Mouse (Mus musculus) liver, embryonic 15.5 days (tissue): ENCODE measurements around the gene Guf1. TPM values are rescaled to one million over a fixed set of nuclear protein-coding genes. Genes with fewer than 3 reads are reported as not detected.

Experiments used
- ATAC-seq: fragments of 200-750 bp; cut with Nextera tagmentation; 2 replicates; pipeline ENCODE4 v1.8.0; 2017; ENCODE audit warnings: moderate number of reproducible peaks, mild to moderate bottlenecking, moderate library complexity; ENCODE audit not compliant: insufficient read depth
- H3K27ac ChIP-seq: fragments of 300-500 bp; sonication (generic); replicated peaks from 2 replicates; pipeline ENCODE4 v1.5.1; 2015; ENCODE audit warnings: mild to moderate bottlenecking, inconsistent platforms
- H3K27me3 ChIP-seq: fragments of 300-500 bp; sonication (generic); 2 replicates; pipeline ENCODE4 v1.6.1; 2015; ENCODE audit warnings: mild to moderate bottlenecking, inconsistent platforms
- H3K36me3 ChIP-seq: fragments of 300-500 bp; sonication (generic); replicated peaks from 2 replicates; pipeline ENCODE4 v1.6.1; 2015; ENCODE audit warnings: moderate library complexity, mild to moderate bottlenecking, inconsistent platforms
- H3K4me1 ChIP-seq: fragments of 300-500 bp; sonication (generic); replicated peaks from 2 replicates; pipeline ENCODE4 v1.6.1; 2015; ENCODE audit warnings: inconsistent platforms
- H3K4me2 ChIP-seq: fragments of 300-500 bp; sonication (generic); 2 replicates; pipeline ENCODE4 v1.6.1; 2015; ENCODE audit warnings: moderate library complexity, mild to moderate bottlenecking, inconsistent platforms
- H3K4me3 ChIP-seq: fragments of 300-500 bp; sonication (generic); replicated peaks from 2 replicates; pipeline ENCODE4 v1.5.1; 2015; ENCODE audit warnings: mild to moderate bottlenecking, inconsistent platforms
- H3K9ac ChIP-seq: fragments of 300-500 bp; sonication (generic); 2 replicates; pipeline ENCODE4 v1.6.1; 2015; ENCODE audit warnings: moderate library complexity, mild to moderate bottlenecking, inconsistent platforms
- H3K9me3 ChIP-seq: fragments of 300-500 bp; sonication (generic); replicated peaks from 2 replicates; pipeline ENCODE4 v1.6.1; 2016; ENCODE audit warnings: inconsistent platforms
- WGBS: fragments of 180-500 bp; shearing (Covaris S2); methylation state at CpG from one replicate; pipeline ENCODE4 v1.1.7; 2015; ENCODE audit warnings: mixed read lengths; ENCODE audit not compliant: insufficient replicate concordance; 5-methylcytosine and 5-hydroxymethylcytosine counted together
- polyA plus RNA-seq: library from polyadenylated mRNA; unstranded; fragments of >200 nt; fragmentation: Nextera tagmentation; extraction: Ambion mirVana; gene quantifications from 2 replicates; pipeline ENCODE4 v1.2.1, GENCODE M21; 2015

The Guf1 gene
- polyA plus RNA-seq, 1 experiment from 2014 or later: 10.2 TPM

DNA sequence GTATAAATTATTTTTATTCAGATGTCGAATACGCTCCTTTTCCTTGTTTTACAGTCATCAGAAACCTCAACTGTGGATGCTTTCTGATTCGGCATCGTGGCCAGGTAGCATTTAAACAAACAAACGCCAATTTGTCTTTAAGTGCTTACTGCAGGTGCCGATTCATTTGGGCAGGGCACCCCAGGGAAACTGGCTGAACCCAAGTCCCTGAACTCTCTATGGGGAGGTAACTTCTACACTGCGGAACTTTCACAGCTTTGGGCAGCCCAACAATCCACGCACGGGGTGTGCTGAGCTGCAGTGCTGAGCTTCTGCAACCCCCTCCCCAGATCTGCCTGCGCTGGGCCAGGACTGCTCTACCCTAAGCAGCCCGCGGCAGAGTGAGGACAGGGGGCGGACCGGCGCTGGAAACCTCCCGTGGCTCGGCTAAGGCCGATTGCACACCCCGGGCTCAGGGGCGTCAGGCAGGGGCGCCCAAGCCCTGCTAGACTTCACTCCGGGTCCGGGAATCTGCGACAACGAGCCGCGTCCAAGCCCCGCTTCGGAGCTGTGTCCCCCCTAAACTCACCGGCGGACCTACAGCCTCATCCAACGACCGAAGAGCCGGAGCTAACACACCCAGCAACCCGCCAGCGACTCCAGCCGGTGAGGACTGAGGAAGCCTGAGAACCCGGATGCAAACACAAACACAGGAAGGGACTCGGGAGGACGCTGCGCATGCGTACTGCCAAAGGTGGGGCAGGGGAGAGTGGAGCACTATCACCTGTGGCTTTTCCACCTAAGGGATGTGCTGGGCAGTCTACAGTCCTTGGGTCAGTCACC, 35.1 kb downstream of the Guf1 start, which contains the start of gene Gnpda2:
Gnpda2 (minus strand) TSS at position 701 of the 822 bp plus-strand sequence.
- H3K9ac ChIP-seq: peak within 1 kb of the TSS; percentile 66
- WGBS: 3% methylated on average over 42 of the region's 42 CpGs
- ATAC-seq: peak; percentile 92

DNA sequence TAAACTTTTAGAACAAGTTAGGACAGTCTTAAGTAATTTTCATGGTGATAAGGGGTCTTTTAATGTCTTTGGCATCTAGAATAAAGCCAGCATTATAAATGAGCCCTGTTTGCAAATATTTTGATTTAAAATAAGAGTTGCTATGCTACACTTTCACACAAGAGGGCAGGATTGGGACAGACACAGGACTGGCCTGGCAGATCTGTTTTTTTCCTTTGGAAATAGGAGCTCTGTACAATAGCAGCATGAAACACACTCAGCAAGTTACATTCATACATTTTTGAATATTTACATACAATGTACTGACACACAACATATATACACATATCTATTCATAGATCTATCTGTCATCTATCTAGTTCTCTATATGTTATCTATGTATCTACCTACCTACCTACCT, 44.3 kb downstream of the Guf1 start:
- Histone ChIP-seq H3K4me1 (no peaks in the 10 kb centered on the region), H3K4me3 (no peak overlapping the region), H3K9ac (no peak overlapping the region), H3K9me3 (no peaks in the 10 kb centered on the region), H3K27me3 (no peaks in the 10 kb centered on the region), H3K27ac (no peak overlapping the region), H3K4me2 (no peak overlapping the region), H3K36me3 (no peaks in the 10 kb centered on the region)
- no peak for ATAC-seq

More for the DNA sequence above, 35.1 kb downstream of the Guf1 start, which contains the start of gene Gnpda2:
- H3K4me3 ChIP-seq: peak within 1 kb of the TSS; percentile 72
- 0 out of 2 replicates have a peak, but pooled peaks cover 4% of the 10 kb centered on the region for H3K36me3 ChIP-seq
- H3K9me3 ChIP-seq: no peaks in the 10 kb centered on the region
- H3K27ac ChIP-seq: 0 out of 2 replicates have a peak within 1 kb of the TSS, but pooled peaks have one; percentile 14
- peaks cover 7% of the 10 kb centered on the region for H3K4me1 ChIP-seq
- H3K4me2 ChIP-seq: peak within 1 kb of the TSS; percentile 82
- H3K27me3 ChIP-seq: no peaks in the 10 kb centered on the region

- Histone ChIP-seq H3K4me3 (no peak overlapping the region), H3K9ac (no peak overlapping the region), H3K27me3 (no peaks in the 10 kb centered on the region), H3K36me3 (no peaks in the 10 kb centered on the region), H3K27ac (no peak overlapping the region), H3K4me2 (no peak overlapping the region), H3K9me3 (no peaks in the 10 kb centered on the region), H3K4me1 (no peaks in the 10 kb centered on the region)
- 14% methylated on average over 4 of the region's 4 CpGs for WGBS
- ATAC-seq: no peak
These were observed 56.6 kb downstream of the Guf1 start for GRCm38 (mm10) chr5:69613209-69613796.

- Histone ChIP-seq H3K4me3 (no peak overlapping the region), H3K9me3 (no peaks in the 10 kb centered on the region), H3K27ac (no peak overlapping the region), H3K27me3 (no peaks in the 10 kb centered on the region), H3K36me3 (no peaks in the 10 kb centered on the region), H3K4me1 (no peaks in the 10 kb centered on the region), H3K9ac (no peak overlapping the region), H3K4me2 (no peak overlapping the region)
- no peak for ATAC-seq
- WGBS: 42% methylated on average over 1 of the region's 1 CpGs
These were observed 64.2 kb downstream of the Guf1 start for GRCm38 (mm10) chr5:69620899-69621298.

Other genes with a start within 250 kb of the Guf1 start
- 0.03 TPM in 1 of 2 replicates, not detected in the other for gene Kctd8, start 215.2 kb upstream of the Guf1 start, polyA plus RNA-seq
- gene Yipf7, start 14.3 kb upstream of the Guf1 start, polyA plus RNA-seq: 0.16 TPM in 1 of 2 replicates, not detected in the other
- gene Gnpda2, start 35.4 kb downstream of the Guf1 start, polyA plus RNA-seq: 6.0 and 6.5 TPM in 2 replicates